17 mouse cellular contexts compared by ENCODE assay signal in the genomic region with DNA sequence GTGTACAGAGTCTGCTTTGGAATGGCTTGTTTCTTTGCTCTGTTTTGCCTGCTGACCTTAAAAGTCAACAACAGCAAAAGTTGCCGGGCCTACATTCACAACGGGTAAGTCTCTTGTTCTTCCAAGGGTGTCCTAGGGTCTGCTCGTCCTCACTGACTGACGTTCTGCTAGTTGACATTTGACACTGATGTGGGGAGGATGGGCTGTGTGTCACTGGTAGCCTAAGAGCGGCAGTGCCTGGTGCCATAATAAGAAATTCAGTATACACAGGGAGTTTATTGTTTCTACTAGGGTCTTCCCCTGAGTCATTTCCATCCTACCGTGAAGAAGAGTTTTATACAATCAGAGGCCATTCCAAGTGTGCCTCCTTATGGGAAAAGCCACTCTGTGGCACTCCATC.
"Had no signal": no experiment of that assay in that cellular context is flagged by ENCODE, and none has a peak within 500 bp of the region (broad histone marks: within the 10 kb centered on the region; RNA-seq: fewer than 3 reads in every experiment).

No protein-coding gene starts in this region.

- H3K27me3 ChIP-seq: intestine, embryonic 15.5 days; limb, embryonic 13.5 days; liver, embryonic 12.5 days; liver, embryonic 15.5 days; midbrain, embryonic 13.5 days had no signal

- H3K36me3 ChIP-seq: intestine, embryonic 15.5 days had no signal

- DNase-seq: kidney, adult 11 months; kidney, adult 9 months; kidney, postnatal 14 days; kidney, postnatal 4 days; liver; lung, postnatal 10 days; lung, postnatal 4 days; right cerebral cortex, adult 18-20 months; right cerebral cortex, postnatal 14 days; right cerebral cortex, postnatal 4 days had no signal

- H3K9me3 ChIP-seq: intestine, embryonic 15.5 days; limb, embryonic 10.5 days; limb, embryonic 13.5 days; liver, embryonic 12.5 days; liver, embryonic 15.5 days; midbrain, embryonic 13.5 days had no signal

- H3K9ac ChIP-seq: intestine, embryonic 15.5 days; limb, embryonic 13.5 days; liver, embryonic 12.5 days; liver, embryonic 15.5 days; midbrain, embryonic 13.5 days had no signal

- H3K27ac ChIP-seq: intestine, embryonic 15.5 days; limb, embryonic 10.5 days; limb, embryonic 13.5 days; liver, embryonic 12.5 days; liver, embryonic 15.5 days; midbrain, embryonic 13.5 days; stomach, postnatal 0 days had no signal

- ATAC-seq: intestine, embryonic 15.5 days; liver, embryonic 12.5 days; midbrain, embryonic 13.5 days had no signal

- H3K4me1 ChIP-seq: limb, embryonic 10.5 days; midbrain, embryonic 13.5 days had no signal

- H3K4me3 ChIP-seq: intestine, embryonic 15.5 days; limb, embryonic 10.5 days; limb, embryonic 13.5 days; liver, embryonic 12.5 days; liver, embryonic 15.5 days; midbrain, embryonic 13.5 days had no signal

- H3K4me2 ChIP-seq: intestine, embryonic 15.5 days; limb, embryonic 13.5 days; liver, embryonic 12.5 days; liver, embryonic 15.5 days; midbrain, embryonic 13.5 days had no signal
